Mouse (Mus musculus): ENCODE results near the gene Camkk2. TPM values are rescaled to one million over a fixed set of nuclear protein-coding genes. Genes with fewer than 3 reads are reported as not detected.

The Camkk2 gene
- polyA plus RNA-seq, 1 experiment from 2014 or later = 24.3 TPM

Small RNA genes within 50 kb of the gene (microRNA-seq; reads per million reads assigned to microRNA genes)
- gene Mir8115 = not detected

Other genes starting within 250 kb of the Camkk2 start
- 28.4 and 39.1 TPM in 2 replicates for gene Ift81, start 164.9 kb downstream of the Camkk2 start, polyA plus RNA-seq (2014; fragmentation: Nextera tagmentation; extraction: Ambion mirVana)
- gene P2rx7, start 135.5 kb downstream of the Camkk2 start, polyA plus RNA-seq (2014; fragmentation: Nextera tagmentation; extraction: Ambion mirVana) = 1.8 and 2.1 TPM in 2 replicates
- gene P2rx4, start 71.9 kb downstream of the Camkk2 start, polyA plus RNA-seq (2014; fragmentation: Nextera tagmentation; extraction: Ambion mirVana) = 20.9 and 21.0 TPM in 2 replicates
- gene Anapc5, start 41.9 kb upstream of the Camkk2 start, polyA plus RNA-seq (2014; fragmentation: Nextera tagmentation; extraction: Ambion mirVana) = 448 and 490 TPM in 2 replicates
- gene Rnf34, start 70.6 kb upstream of the Camkk2 start, polyA plus RNA-seq (2014; fragmentation: Nextera tagmentation; extraction: Ambion mirVana) = 31.8 and 38.2 TPM in 2 replicates
- gene Kdm2b, start 210.4 kb upstream of the Camkk2 start, polyA plus RNA-seq (2014; fragmentation: Nextera tagmentation; extraction: Ambion mirVana) = 31.7 and 37.4 TPM in 2 replicates
- gene Orai1, start 235.7 kb upstream of the Camkk2 start, polyA plus RNA-seq (2014; fragmentation: Nextera tagmentation; extraction: Ambion mirVana) = 15.6 and 17.7 TPM in 2 replicates

Data from intestine, embryonic 14.5 days (tissue).